Mouse (Mus musculus) urinary bladder, postnatal 14 days (tissue): ENCODE measurements at regions not wholly inside any gene's neighbourhood (a gene's known extent, or its start where the extent isn't known, plus 50 kb on each side); places are given as distances from the start of the nearest gene placed in this dataset.
A peak's percentile ranks its signal among the peaks of the same experiment; 100 is the strongest.

ENCODE experiments used
- DNase-seq: peaks from one replicate; pipeline ENCODE4 v3.0.0; 2021; ENCODE audit warnings: low spot score

GRCm38 (mm10) chr5:111835737-111836667, 102.3 kb downstream of the Gm26897 start:
- DNase-seq, result no peak

- no peak for DNase-seq
These were observed 103.0 kb downstream of the Gm26897 start for GRCm38 (mm10) chr5:111836668-111837234.

- no peak for DNase-seq
These were observed 108.7 kb downstream of the Gm26897 start for GRCm38 (mm10) chr5:111842461-111842860.

GRCm38 (mm10) chr5:111843622-111844239, 110.0 kb downstream of the Gm26897 start:
- no peak for DNase-seq

- DNase-seq, result no peak
These were observed 110.8 kb downstream of the Gm26897 start for GRCm38 (mm10) chr5:111844528-111844927.

- DNase-seq, result no peak
These were observed 115.2 kb downstream of the Gm26897 start for GRCm38 (mm10) chr5:111848917-111849316.

- no peak for DNase-seq
These were observed 119.0 kb downstream of the Gm26897 start for GRCm38 (mm10) chr5:111852682-111853081.

GRCm38 (mm10) chr5:111855366-111855765, 121.6 kb downstream of the Gm26897 start:
- DNase-seq, result no peak

- no peak for DNase-seq
These were observed 123.5 kb downstream of the Gm26897 start for GRCm38 (mm10) chr5:111857200-111857599.

- DNase-seq, result no peak
These were observed 126.7 kb downstream of the Gm26897 start for GRCm38 (mm10) chr5:111860436-111860835.

- no peak for DNase-seq
These were observed 128.6 kb downstream of the Gm26897 start for GRCm38 (mm10) chr5:111862331-111862730.

- no peak for DNase-seq
These were observed 130.2 kb downstream of the Gm26897 start for GRCm38 (mm10) chr5:111863922-111864321.

- no peak for DNase-seq
These were observed 130.9 kb downstream of the Gm26897 start for GRCm38 (mm10) chr5:111864606-111865005.

- no peak for DNase-seq
These were observed 135.3 kb downstream of the Gm26897 start for GRCm38 (mm10) chr5:111869011-111869410.

- peak; percentile 41 for DNase-seq
These were observed 143.6 kb downstream of the Gm26897 start for GRCm38 (mm10) chr5:111877165-111877793.

GRCm38 (mm10) chr5:111879044-111879443, 145.3 kb downstream of the Gm26897 start:
- DNase-seq, result no peak

- DNase-seq, result no peak
These were observed 146.5 kb downstream of the Gm26897 start for GRCm38 (mm10) chr5:111880268-111880667.

- DNase-seq, result peak; percentile 58
These were observed 147.8 kb downstream of the Gm26897 start for GRCm38 (mm10) chr5:111881517-111881916.

- no peak for DNase-seq
These were observed 153.6 kb downstream of the Gm26897 start for GRCm38 (mm10) chr5:111887281-111887680.

- peak; percentile 79 for DNase-seq
These were observed 157.1 kb downstream of the Gm26897 start for GRCm38 (mm10) chr5:111890800-111891199.

- peak; percentile 36 for DNase-seq
These were observed 157.6 kb downstream of the Gm26897 start for GRCm38 (mm10) chr5:111891261-111891693.

- DNase-seq, result no peak
These were observed 159.2 kb downstream of the Gm26897 start for GRCm38 (mm10) chr5:111892956-111893355.
